Mouse (Mus musculus) c-Kit-positive CD71-positive TER-119-negative erythroid progenitor cells, embryonic 14.5 days (primary cell): ENCODE results near the gene Hist1h4b.

ENCODE experiments used
- DNase-seq: peaks from one replicate; pipeline ENCODE4 v3.0.0-alpha.2; 2013; ENCODE audit warnings: low read depth

Hist1h4b gene

DNA sequence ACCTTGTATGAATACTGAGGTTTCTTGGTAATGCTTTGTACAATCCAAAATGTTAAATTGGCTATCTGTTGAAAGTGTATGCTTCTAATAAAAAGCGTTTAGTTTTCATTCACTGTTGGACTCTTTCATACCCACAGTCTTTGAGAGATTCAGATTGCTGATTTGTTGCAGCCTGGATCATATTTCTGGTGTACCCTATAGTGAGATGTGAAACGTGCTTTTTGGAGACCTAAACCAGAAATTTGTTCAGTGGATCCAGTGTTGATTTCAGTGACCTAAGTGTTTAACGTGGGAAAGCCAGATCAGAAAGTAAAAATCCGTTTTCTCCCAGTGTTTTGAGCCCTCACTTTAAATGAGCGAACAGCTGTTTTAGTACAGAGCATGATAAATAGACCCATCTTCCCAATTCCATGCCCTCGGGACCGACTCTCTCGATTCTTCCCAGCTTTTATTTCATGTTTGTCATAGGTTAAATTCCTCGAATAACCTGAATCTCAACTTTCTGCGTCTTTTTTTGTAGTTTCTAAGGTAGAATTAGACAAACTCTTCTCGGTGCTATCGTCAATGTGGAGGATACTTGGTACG lies 16.5 kb upstream of the Hist1h4b start:
- DNase-seq: peak; percentile 15

GRCm38 (mm10) chr13:23740910-23741309 lies 15.9 kb upstream of the Hist1h4b start:
- peak; percentile 15 for DNase-seq

GRCm38 (mm10) chr13:23742007-23742406 lies 14.8 kb upstream of the Hist1h4b start:
- no peak for DNase-seq

GRCm38 (mm10) chr13:23743215-23743614 lies 13.6 kb upstream of the Hist1h4b start:
- no peak for DNase-seq

GRCm38 (mm10) chr13:23743963-23744362 lies 12.8 kb upstream of the Hist1h4b start:
- DNase-seq: no peak

DNA sequence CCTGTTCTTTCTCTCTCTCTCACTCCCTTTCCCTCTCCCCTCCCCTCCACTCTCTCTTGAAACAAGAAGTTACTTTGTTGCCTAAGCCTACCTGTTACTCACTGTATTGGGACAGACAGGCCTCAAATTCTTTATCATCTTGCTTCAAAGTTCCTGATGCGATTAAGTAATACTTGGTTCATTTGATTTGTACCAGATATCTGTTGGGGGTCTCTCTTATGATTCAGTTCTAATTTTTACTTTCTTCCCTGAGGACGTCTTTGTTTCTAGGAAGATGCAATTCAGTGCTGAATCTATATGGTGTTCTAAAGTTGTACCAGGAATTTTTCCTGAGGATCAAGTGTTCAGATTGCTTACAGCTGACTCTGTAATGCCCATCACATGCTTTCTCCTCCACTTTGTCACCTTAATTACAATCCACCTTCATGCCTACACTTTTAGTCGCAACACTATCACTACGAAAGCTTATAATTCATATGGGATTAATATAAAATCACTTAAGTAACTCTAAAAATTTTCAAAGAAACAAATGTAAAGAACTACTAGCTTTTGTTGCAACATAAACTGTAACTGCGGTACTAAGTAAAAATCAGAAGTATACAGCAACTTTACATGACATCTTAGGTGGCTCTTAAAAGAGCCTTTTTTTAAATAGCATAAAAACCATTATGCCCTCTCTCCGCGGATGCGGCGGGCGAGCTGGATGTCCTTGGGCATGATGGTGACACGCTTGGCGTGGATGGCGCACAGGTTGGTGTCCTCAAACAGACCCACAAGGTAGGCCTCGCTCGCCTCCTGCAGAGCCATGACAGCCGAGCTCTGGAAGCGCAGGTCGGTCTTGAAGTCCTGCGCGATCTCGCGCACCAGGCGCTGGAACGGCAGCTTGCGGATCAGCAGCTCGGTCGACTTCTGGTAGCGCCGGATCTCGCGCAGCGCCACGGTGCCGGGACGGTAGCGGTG lies 12.1 kb upstream of the Hist1h4b start:
- no peak for DNase-seq

GRCm38 (mm10) chr13:23745381-23746161 lies 11.2 kb upstream of the Hist1h4b start, which contains the start of gene Hist1h3c:
Gene Hist1h3c, minus strand, starts transcription at chr13:23745602.
- DNase-seq: peak; percentile 92

- peak; percentile 93 for DNase-seq
Observed at GRCm38 (mm10) chr13:23746201-23747080, 10.4 kb upstream of the Hist1h4b start, which contains the start of gene Hist1h2bb. Gene Hist1h2bb, plus strand, starts transcription at chr13:23746734.

DNA sequence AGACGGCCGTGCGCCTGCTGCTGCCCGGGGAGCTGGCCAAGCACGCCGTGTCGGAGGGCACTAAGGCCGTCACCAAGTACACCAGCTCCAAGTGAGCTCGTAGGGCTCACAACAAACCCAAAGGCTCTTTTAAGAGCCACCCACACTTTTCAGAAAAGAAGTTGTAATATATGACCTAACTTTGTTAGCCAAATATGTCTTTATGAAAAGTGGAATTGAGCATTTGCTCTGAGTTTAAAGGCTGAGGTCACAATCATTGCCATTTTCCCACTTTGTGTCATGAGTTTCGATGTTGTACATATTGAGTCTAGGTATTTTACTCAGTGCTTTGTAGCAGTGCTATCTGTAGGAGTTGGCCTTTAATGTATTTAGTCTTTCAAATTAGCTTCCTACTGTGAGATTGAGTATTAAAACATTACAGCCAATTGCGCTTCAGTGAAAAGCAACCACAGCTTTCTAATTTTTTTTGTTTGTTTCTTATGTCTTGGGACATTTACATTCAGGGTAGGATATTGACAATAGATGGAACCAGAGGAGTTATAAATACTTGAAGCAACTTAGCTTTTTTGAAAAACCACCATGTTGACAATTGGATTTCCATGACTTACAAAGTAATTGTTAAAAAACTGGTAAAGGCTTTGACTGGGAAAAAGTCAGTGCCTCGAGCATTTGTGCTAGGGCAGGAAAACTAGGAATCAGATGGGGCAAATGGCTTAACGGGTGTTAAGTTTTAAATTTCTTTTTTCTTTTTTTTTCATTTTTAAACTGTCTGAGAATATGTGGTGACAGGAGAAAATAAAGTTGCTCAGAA lies 9.5 kb upstream of the Hist1h4b start:
- no peak for DNase-seq

GRCm38 (mm10) chr13:23747892-23748288 lies 8.9 kb upstream of the Hist1h4b start:
- no peak for DNase-seq

DNA sequence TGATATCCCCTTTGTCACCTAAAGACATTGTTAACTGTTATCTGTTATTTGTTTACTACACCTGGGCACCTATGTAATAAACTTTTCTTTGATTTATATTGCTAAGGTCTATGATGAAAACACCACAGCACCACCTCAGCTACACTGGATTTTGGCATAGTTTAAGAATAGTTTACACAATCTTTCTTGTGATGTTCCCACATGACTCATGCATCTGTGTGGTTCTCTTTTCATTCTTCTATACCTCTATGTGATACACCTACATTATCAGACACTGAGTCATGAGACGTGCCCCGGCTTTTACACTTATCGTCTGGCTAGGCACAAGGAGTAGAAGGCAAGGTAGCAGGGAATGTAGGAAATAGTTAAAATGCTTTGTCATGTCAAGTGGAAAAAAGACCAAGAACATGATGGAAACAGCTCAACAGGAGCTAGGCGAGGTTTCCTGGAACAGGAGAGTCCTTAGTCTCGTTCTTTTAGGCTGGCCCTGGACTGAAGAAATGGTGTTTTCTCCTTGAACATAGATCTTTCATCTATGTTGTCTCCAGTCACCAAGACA lies 7.2 kb upstream of the Hist1h4b start:
- DNase-seq: no peak

- DNase-seq: peak; percentile 84
Observed at GRCm38 (mm10) chr13:23750839-23751477, 5.9 kb upstream of the Hist1h4b start, which contains the start of gene Hist1h2ab. Gene Hist1h2ab, plus strand, starts transcription at chr13:23751126.

DNA sequence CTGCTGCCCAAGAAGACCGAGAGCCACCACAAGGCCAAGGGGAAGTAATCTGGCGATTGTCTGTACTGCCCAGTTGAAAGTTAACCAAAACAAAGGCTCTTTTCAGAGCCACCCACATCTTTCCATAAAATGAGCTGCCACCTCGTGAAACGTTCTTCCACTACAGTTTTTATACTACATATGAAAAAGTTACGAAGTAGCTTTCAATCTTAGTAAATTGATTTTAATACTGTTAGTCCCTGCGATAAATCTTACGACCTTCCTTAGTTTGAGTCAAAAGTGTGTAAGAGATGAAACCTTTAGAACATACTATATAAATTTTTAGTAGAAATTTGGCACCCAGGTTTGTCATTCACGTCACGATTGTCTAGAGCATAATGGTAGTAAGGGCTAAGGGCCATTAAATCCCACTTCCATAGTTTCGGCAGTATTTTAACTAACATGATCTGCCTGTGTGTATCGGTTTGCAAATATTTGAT lies 5.3 kb upstream of the Hist1h4b start:
- DNase-seq: no peak

GRCm38 (mm10) chr13:23752067-23752741 lies 4.6 kb upstream of the Hist1h4b start, which contains the start of gene Hist1h3b:
Gene Hist1h3b, plus strand, starts transcription at chr13:23752267.
- DNase-seq: peak; percentile 94

DNA sequence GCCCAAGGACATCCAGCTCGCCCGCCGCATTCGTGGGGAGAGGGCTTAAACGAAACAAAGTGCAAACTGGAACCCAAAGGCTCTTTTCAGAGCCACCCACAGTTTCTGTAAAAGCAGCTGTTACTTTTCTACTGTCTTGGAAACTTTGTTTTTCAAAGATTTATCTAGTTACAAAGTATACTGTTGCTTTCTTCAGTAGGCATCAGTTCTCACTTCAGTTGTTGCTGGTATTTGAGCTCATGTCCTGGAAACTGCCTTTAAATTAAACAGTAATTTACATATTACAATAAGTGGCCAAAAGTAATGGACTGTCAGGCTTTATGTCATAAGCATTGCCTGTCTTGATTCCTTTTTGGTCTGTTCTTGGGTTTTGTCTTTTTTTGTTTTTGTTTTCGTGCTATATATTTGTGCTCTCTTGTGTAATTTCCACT lies 4.1 kb upstream of the Hist1h4b start:
- DNase-seq: no peak

DNA sequence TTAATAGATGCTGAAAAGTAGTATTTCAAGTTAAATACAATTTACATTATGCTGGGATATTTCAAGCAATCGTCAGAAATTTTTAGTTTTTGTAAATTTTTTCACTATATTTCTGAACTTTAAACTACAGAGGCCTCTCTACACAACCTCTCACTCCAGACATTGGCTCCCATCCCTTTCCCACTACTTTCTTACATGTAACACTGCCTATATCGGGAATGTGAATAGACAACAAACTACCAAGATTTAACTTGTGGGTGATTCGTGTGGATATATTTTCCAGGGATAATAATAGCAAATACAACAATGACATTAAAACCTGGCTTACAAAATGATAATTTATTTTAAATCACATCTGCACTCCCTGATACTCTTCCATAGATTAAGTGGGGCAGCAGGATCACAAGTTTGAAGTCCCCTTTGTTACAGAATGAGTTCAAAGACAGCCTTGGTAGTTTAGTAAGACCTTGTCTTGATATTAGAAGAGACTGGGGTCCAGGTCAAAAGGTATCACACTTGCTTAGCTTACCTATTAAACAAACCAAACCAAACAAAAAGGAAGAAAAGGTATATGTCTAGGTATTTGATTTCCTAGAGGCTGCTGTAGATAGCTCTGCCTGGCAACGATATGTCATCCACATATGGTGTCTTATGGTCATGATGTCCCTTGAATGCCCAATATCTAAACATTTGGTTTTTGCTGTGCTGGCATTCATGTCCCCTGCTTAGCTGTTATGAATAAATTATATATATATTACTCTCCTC lies 3.3 kb upstream of the Hist1h4b start:
- no peak for DNase-seq

DNA sequence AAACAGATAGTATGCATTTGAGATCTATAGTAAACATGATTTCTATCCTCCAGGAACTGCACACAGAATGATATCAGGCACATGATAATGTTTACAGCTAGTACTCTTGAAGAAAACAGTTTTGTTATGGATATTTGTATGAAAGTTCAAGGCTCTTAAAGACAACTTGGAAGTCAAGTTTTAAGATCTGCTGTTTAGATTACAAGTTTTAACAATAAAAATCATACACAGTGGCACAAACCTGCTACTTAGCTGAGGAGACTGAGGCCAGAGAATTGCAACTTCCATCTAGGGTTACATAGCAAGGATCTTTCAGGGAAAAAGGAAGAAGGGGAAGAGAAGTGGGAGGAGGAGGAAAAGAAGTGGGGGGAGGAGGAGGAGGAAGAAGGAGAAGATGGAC lies 1.8 kb upstream of the Hist1h4b start:
- no peak for DNase-seq

DNA sequence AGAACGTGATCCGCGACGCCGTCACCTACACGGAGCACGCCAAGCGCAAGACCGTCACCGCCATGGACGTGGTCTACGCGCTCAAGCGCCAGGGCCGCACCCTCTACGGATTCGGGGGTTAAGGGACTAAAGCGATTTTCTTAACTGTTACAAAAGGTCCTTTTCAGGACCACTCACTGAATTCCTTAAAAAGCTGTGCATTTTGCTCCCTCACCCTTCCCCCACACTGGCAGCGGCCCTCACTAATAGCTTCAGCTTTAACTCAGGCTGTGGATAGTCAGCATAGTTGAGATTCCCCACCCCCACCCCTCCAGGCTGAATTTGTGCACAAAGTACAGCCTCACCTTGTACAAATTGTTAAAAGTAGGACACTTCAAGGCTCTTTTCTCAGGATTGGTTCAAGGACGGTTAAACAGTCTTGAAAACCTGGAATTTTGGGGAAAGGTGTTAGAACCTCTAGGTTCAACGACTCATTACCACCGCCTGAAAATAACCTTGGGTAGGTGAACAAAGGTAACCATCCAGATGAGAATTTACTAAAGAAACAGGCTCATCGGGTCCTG lies 479 bp downstream of the Hist1h4b start:
- DNase-seq: no peak
